Mouse (Mus musculus): ENCODE data around the gene Gm5901. TPM values are rescaled to one million over a fixed set of nuclear protein-coding genes. Genes with fewer than 3 reads are reported as not detected.

Gene Gm5901
- total RNA-seq, 1 experiment from 2014 or later, result 1.2 TPM

DNA sequence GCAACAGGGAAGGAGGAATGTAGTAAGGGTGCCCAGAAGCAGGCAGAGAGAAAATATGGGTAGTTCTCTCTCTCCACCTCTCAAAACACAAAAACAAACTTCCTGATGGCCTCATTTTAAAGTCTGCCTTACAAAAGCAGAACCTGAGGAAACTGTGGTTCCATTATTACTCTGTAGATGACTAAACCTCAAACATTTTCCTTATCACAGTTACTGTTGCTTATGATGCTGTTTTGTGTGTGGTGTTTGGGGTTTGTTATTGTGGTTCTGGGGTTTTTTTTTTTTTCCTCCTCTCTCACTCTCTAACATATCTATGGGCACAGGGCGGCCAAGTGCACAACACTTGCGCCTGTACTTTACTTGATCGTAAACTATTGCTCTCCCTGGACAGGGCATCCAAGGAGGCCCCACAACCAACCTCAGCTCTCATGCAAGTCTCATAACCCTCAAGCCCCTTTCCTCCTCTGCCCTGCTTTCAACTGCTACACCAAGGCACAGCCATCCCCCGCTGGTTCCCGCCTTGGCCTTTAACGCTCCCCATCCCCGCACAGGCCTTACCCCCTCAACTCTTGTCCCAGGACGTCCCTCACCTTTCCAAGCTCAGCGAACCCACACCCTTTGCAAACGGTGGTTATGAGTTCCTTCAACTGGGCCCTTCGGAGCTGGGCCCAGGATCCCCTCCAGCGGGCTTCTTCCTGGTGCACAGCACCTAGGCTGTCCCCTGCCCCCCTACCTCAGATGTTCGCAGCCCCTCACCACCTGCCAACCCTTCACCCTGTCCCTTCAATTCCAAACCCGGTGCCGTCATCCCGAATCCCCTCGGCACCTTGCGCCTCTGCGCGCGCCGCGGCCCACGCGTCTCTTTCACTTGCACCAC is 24.5 kb downstream of the Gm5901 start:
- peak; percentile 34; the same call in 1 of the 2 replicates for ATAC-seq (ENCODE audit: extremely low read depth, insufficient number of reproducible peaks, low FRiP score, poor library complexity, severe bottlenecking)

DNA sequence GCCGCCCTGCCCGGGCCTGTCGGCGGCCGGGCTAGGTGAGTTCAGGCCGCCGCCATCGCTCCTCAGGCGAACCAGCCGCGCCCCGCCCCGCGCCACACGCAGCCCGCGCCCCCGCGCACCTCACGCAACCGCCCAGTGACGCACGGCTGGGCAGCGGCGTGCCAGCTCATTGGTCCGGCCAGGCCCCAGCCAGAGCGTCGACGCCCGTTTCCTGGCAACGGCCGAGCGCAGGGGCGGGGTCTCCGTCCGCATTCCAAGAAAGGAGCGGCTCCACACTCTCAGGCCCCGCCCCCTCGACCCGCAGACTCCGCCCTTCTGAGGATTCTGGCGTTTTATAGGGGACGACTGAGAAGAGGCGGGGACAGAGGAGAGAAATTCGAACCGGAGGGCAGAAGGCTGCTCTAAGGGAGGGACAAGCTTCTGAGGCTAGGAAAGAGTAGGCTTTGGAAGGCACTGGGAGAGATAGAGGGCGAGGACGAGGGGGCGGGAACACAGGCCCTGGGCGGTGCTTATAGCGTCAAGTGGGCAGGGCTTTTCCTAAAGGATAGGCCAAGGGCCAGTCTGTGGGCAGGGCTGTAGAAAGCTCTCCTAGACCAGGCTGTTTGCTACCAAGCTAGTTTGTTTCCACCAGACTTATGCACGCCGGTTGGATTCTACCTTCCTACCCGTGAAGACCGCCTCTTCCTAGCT is 25.2 kb downstream of the Gm5901 start, which contains the start of gene Fam160a2:
Fam160a2 (minus strand) TSS at position 120 of the 690 bp plus-strand sequence.
- peak; percentile 90 for ATAC-seq (ENCODE audit: extremely low read depth, insufficient number of reproducible peaks, low FRiP score, poor library complexity, severe bottlenecking)

GRCm38 (mm10) chr7:105404268-105404667 is 29.4 kb downstream of the Gm5901 start, which contains the start of gene Cnga4:
TSS of gene Cnga4 (plus strand) at chr7:105404568.
- ATAC-seq (ENCODE audit: extremely low read depth, insufficient number of reproducible peaks, low FRiP score, poor library complexity, severe bottlenecking), result no peak

DNA sequence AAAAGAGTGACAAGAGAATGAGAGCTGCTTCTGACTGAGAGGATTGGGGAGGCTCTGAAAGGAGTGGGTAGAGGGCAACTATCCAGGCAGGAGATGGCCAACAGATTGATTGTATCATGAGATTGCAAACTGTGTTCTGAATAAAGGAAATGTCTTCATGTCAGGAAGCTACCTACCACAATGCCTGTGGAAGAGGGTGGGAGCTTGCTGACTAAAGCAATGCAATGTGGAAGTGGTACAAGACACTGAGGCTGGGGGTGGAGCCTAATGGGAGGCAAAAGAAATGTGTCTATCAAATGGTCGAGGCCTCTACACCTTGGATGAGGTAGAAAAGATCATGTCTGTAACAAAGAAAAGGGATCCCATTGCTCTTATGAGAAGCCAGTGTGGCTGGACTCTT is 31.5 kb downstream of the Gm5901 start:
- no peak for ATAC-seq (ENCODE audit: extremely low read depth, insufficient number of reproducible peaks, low FRiP score, poor library complexity, severe bottlenecking)

- ATAC-seq (ENCODE audit: extremely low read depth, insufficient number of reproducible peaks, low FRiP score, poor library complexity, severe bottlenecking), result peak; percentile 72
Measured at GRCm38 (mm10) chr7:105411874-105412632, 37.2 kb downstream of the Gm5901 start.

DNA sequence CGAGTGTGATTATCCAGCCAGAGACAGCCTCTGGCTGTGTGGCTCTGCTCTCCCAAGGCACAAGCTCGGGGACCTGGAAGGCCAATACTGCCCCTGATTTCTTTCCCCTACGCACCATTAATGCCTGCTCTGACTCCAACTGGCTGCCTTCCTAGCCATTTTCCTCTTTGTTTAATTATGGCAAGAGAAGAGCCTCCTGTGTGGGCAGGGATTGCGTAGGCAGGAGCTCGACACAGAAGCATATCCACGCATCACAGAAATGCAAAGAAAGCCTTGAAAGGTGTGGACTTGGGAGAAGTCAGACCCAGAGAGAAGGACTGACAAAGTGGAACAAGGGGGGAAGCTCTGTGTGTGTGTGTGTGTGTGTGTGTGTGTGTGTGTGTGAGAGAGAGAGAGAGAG is 39.5 kb downstream of the Gm5901 start:
- no peak for ATAC-seq (ENCODE audit: extremely low read depth, insufficient number of reproducible peaks, low FRiP score, poor library complexity, severe bottlenecking)

DNA sequence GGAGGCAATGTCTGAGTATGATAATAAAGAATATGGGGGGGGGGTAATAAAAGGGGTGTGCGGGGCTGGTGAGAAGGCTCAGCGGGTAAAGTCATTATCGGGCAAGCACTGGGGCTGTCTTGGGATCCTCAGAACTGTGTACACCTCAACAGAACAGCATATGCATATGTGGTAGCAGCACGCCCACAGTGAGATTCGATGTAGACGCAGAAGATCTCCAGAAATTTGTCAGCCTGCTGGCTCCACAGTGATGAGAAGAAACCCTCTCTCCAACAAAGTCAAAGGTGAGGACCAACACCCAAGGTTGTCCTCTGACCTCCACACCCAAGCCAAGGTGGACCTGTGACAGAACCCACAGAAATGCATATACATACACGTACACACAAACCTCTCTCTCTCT is 41.7 kb downstream of the Gm5901 start:
- no peak for ATAC-seq (ENCODE audit: extremely low read depth, insufficient number of reproducible peaks, low FRiP score, poor library complexity, severe bottlenecking)

DNA sequence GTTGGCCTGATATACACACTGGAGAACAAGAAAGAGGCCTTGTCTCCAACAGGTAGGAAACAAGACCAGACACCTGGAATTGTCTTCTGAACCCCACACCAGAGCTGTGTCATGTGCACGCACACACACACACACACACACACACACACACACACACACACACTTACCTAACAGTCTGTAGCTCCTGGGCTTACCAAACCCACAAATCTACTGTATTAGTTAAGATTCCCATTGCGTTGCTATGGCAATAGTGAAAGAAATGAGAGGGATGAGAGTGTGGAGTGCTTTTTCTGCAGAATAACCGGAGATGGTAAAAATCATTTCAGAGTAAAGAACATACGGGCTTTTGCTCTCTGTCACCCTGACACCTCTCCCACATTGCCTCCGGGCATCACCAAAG is 43.3 kb downstream of the Gm5901 start:
- ATAC-seq (ENCODE audit: extremely low read depth, insufficient number of reproducible peaks, low FRiP score, poor library complexity, severe bottlenecking), result no peak

GRCm38 (mm10) chr7:105420903-105421302 is 46.1 kb downstream of the Gm5901 start:
- no peak for ATAC-seq (ENCODE audit: extremely low read depth, insufficient number of reproducible peaks, low FRiP score, poor library complexity, severe bottlenecking)

DNA sequence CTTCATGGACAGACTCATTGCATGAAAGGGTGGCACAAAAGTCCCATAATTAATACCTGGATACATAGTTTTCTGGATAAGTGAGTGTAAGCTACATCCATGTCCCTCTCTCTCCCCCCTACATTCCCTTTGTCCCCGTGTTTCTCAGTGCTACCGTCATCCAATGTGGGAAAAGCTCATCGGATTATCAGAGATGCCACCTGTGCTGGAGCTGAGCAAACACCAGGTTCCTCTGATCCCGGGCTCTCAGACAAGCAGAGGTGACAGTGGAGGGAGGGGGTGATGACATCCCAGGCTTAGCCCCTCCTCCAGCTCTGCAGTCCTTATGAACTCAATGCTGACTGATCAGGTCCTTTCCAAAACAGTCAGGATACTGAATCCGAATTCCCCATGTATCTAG is 49.5 kb downstream of the Gm5901 start:
- ATAC-seq (ENCODE audit: extremely low read depth, insufficient number of reproducible peaks, low FRiP score, poor library complexity, severe bottlenecking), result no peak

GRCm38 (mm10) chr7:105425424-105426043 is 50.7 kb downstream of the Gm5901 start, which contains the start of gene Cckbr:
TSS of gene Cckbr (plus strand) at chr7:105425731.
- no peak for ATAC-seq (ENCODE audit: extremely low read depth, insufficient number of reproducible peaks, low FRiP score, poor library complexity, severe bottlenecking)

- ATAC-seq (ENCODE audit: extremely low read depth, insufficient number of reproducible peaks, low FRiP score, poor library complexity, severe bottlenecking), result no peak
Measured at GRCm38 (mm10) chr7:105426051-105426450, 51.2 kb downstream of the Gm5901 start.

Other genes starting within 250 kb of the Gm5901 start
- gene Olfr683, start 228.0 kb upstream of the Gm5901 start, total RNA-seq (2017), result not detected in 2 replicates
- gene Olfr684, start 211.4 kb upstream of the Gm5901 start, total RNA-seq (2017), result 0.25 TPM in 1 of 2 replicates, not detected in the other
- gene Olfr685, start 189.0 kb upstream of the Gm5901 start, total RNA-seq (2017), result not detected in 2 replicates
- gene Olfr686, start 167.6 kb upstream of the Gm5901 start, total RNA-seq (2017), result not detected in 2 replicates
- not detected in 2 replicates for gene Olfr688, start 86.9 kb upstream of the Gm5901 start, total RNA-seq (2017)
- not detected in 2 replicates for gene Olfr689, start 63.9 kb upstream of the Gm5901 start, total RNA-seq (2017)
- gene Olfr690, start 40.9 kb upstream of the Gm5901 start, total RNA-seq (2017), result 0.70 and 0.74 TPM in 2 replicates
- gene Olfr691, start 32.8 kb upstream of the Gm5901 start, total RNA-seq (2017), result 0.37 and 1.0 TPM in 2 replicates
- not detected in 2 replicates for gene Olfr692, start 6.8 kb upstream of the Gm5901 start, total RNA-seq (2017)
- gene Fam160a2, start 25.0 kb downstream of the Gm5901 start, total RNA-seq (2017), result 57.8 and 59.1 TPM in 2 replicates
- gene Cnga4, start 29.5 kb downstream of the Gm5901 start, total RNA-seq (2017), result not detected in 2 replicates
- gene Cckbr, start 50.7 kb downstream of the Gm5901 start, total RNA-seq (2017), result not detected in 2 replicates
- not detected in 2 replicates for gene Cavin3, start 107.3 kb downstream of the Gm5901 start, total RNA-seq (2017)
- gene Smpd1, start 179.3 kb downstream of the Gm5901 start, total RNA-seq (2017), result 19.6 and 26.4 TPM in 2 replicates
- gene Apbb1, start 206.6 kb downstream of the Gm5901 start, total RNA-seq (2017), result 1.8 and 5.6 TPM in 2 replicates
- not detected in 2 replicates for gene Hpx, start 225.1 kb downstream of the Gm5901 start, total RNA-seq (2017)

Measured in neutrophil, adult 5-6 weeks (primary cell).